Mouse (Mus musculus): ENCODE results near the gene Hcn1.

GRCm38 (mm10) chr13:117836658-117837057 is 234.5 kb downstream of the Hcn1 start:
- no peak for TF ChIP-seq CTCF (IDR thresholded peaks at IDR 0.05; ENCODE audit: control insufficient read depth, insufficient read depth, insufficient replicate concordance, low read depth, low read length)
- TF ChIP-seq POLR2A (IDR thresholded peaks at IDR 0.05; ENCODE audit: control insufficient read depth, low read depth, low read length) = no peak
